In genomic region chr4:155849391-155849790, GRCm38 (mm10) we compare ENCODE assay signal across 13 mouse cellular contexts. TPM values are rescaled to one million over a fixed set of nuclear protein-coding genes. Genes with fewer than 3 reads are reported as not detected.
DNase-seq lines count a peak whose midpoint lies in the region; ATAC-seq and TF ChIP-seq lines count a peak whose summit lies in the region.
"Had no signal": no experiment of that assay in that cellular context is flagged by ENCODE, and none has a peak within 500 bp of the region (broad histone marks: within the 10 kb centered on the region; RNA-seq: fewer than 3 reads in every experiment).

No protein-coding gene starts in this region.

- H3K36me3 ChIP-seq in heart, adult 2 months (ENCODE audit: control insufficient read depth, insufficient read depth, low read length), result no peaks in the 10 kb centered on the region
- peaks cover 13% of the 10 kb centered on the region for H3K36me3 ChIP-seq in neural tube, embryonic 12.5 days
- peaks cover 13% of the 10 kb centered on the region for H3K36me3 ChIP-seq in liver, embryonic 15.5 days (replicated peaks)
- H3K36me3 ChIP-seq in small intestine, adult 2 months (ENCODE audit: control insufficient read depth, insufficient read depth, low read length), result peaks cover 6% of the 10 kb centered on the region; the same call in 1 of the 2 replicates

- no peak for TF ChIP-seq EP300 in heart, adult 2 months (IDR thresholded peaks at IDR 0.05; ENCODE audit: insufficient read depth, low read depth, low read length)

- peaks cover 8% of the 10 kb centered on the region for H3K79me2 ChIP-seq in heart, adult 2 months (replicated peaks; ENCODE audit: control insufficient read depth, insufficient read depth, low read length)

- no peak for DNase-seq in heart, adult 2 months
- no peak for DNase-seq in heart, adult 8-10 months (ENCODE audit: low spot score)
- no peak for DNase-seq in neural tube, embryonic 10.5 days (ENCODE audit: extremely low spot score, low spot score)
- DNase-seq in right cerebral cortex, postnatal 25 days, result no peak
- no peak for DNase-seq in embryo, embryonic 9.5 days (ENCODE audit: extremely low spot score)
- DNase-seq: adrenal gland, adult 2 months; thymus, adult 2 months had no signal

- 89% methylated on average over 2 of the region's 2 CpGs for WGBS in heart, adult 2 months
- 88% methylated on average over 2 of the region's 2 CpGs for WGBS in neural tube, embryonic 12.5 days
- WGBS in liver, embryonic 15.5 days (ENCODE audit: insufficient replicate concordance), result 77% methylated on average over 2 of the region's 2 CpGs
- 54% methylated on average over 2 of the region's 2 CpGs for WGBS in small intestine, adult 2 months

- H3K9me3 ChIP-seq in neural tube, embryonic 12.5 days, result no peaks in the 10 kb centered on the region
- H3K9me3 ChIP-seq in liver, embryonic 15.5 days (replicated peaks), result no peaks in the 10 kb centered on the region
- H3K9me3 ChIP-seq: heart, embryonic 12.5 days; limb, embryonic 12.5 days had no signal

- no peak overlapping the region for H3K4me3 ChIP-seq in heart, adult 2 months
- H3K4me3 ChIP-seq in neural tube, embryonic 12.5 days, result no peak overlapping the region
- H3K4me3 ChIP-seq in liver, embryonic 15.5 days (replicated peaks), result no peak overlapping the region
- H3K4me3 ChIP-seq in small intestine, adult 2 months (ENCODE audit: low read depth, low read length), result no peak overlapping the region

- TF ChIP-seq CTCF in heart, adult 2 months (IDR thresholded peaks at IDR 0.05), result no peak
- no peak for TF ChIP-seq CTCF in small intestine, adult 2 months (IDR thresholded peaks at IDR 0.05; ENCODE audit: extremely low read depth, insufficient read length, insufficient replicate concordance, low read depth, low read length)

- peaks cover 38% of the 10 kb centered on the region for H3K4me1 ChIP-seq in heart, adult 2 months (ENCODE audit: control insufficient read depth, insufficient read depth, low read length)
- H3K4me1 ChIP-seq in neural tube, embryonic 12.5 days, result peaks cover 27% of the 10 kb centered on the region
- peaks cover 50% of the 10 kb centered on the region for H3K4me1 ChIP-seq in liver, embryonic 15.5 days (replicated peaks)
- H3K4me1 ChIP-seq in small intestine, adult 2 months (ENCODE audit: control insufficient read depth, insufficient read depth, insufficient read length, low read length), result peaks cover 27% of the 10 kb centered on the region

- no peaks in the 10 kb centered on the region for H3K27me3 ChIP-seq in heart, adult 2 months (ENCODE audit: control insufficient read depth, insufficient read depth, low read length)
- H3K27me3 ChIP-seq in neural tube, embryonic 12.5 days (replicated peaks), result no peaks in the 10 kb centered on the region
- peaks cover 4% of the 10 kb centered on the region; the same call in 1 of the 2 replicates for H3K27me3 ChIP-seq in liver, embryonic 15.5 days
- H3K27me3 ChIP-seq in small intestine, adult 2 months (ENCODE audit: control insufficient read depth, insufficient read depth, low read length), result no peaks in the 10 kb centered on the region
- H3K27me3 ChIP-seq: heart, embryonic 12.5 days; limb, embryonic 12.5 days had no signal

- intact Hi-C loops in heart, adult 2 months (cut with DNase I), result no loop called here

- H3K27ac ChIP-seq in heart, adult 2 months, result peak overlapping the region; percentile 9; the same call in 1 of the 2 replicates
- H3K27ac ChIP-seq in neural tube, embryonic 12.5 days, result no peak overlapping the region
- no peak overlapping the region for H3K27ac ChIP-seq in liver, embryonic 15.5 days (replicated peaks)
- H3K27ac ChIP-seq in small intestine, adult 2 months (ENCODE audit: insufficient read depth, low read depth, low read length), result peak overlapping the region; percentile 24
- H3K27ac ChIP-seq: limb, embryonic 12.5 days; macrophage had no signal

- H3K4me2 ChIP-seq in neural tube, embryonic 12.5 days (replicated peaks), result peak overlapping the region; percentile 88; the same call in 1 of the 2 replicates
- H3K4me2 ChIP-seq in liver, embryonic 15.5 days, result peak overlapping the region; percentile 98

- no peak for TF ChIP-seq POLR2A in heart, adult 2 months (IDR thresholded peaks at IDR 0.05; ENCODE audit: insufficient read depth, low read depth, low read length)
- no peak for TF ChIP-seq POLR2A in small intestine, adult 2 months (IDR thresholded peaks at IDR 0.05; ENCODE audit: low read depth, low read length)

- no peak overlapping the region for H3K9ac ChIP-seq in heart, adult 2 months (ENCODE audit: low read depth, low read length)
- H3K9ac ChIP-seq in neural tube, embryonic 12.5 days, result no peak overlapping the region
- no peak overlapping the region for H3K9ac ChIP-seq in liver, embryonic 15.5 days

- no peak for ATAC-seq in neural tube, embryonic 12.5 days (ENCODE audit: low FRiP score, low read depth)
- no peak for ATAC-seq in liver, embryonic 15.5 days (ENCODE audit: insufficient read depth)

RNA-seq across cellular contexts. Expression of gene Dvl1, which starts 2.2 kb away (rescaled TPM):
- 10 to 100 TPM; 46.3 to 47.3 TPM for total RNA-seq in heart, adult 2 months (2021)
- polyA plus RNA-seq in heart, adult 2 months (2012; rRNA removed), result 62.7 and 64.7 TPM in 2 replicates
- total RNA-seq in heart, adult 8-10 months (2022), result 10 to 100 TPM; 41.3 to 50.7 (median 49.8) TPM
- 26.2 and 32.1 TPM in 2 replicates for polyA plus RNA-seq in neural tube, embryonic 12.5 days (2016; fragmentation: Nextera tagmentation; extraction: Ambion mirVana)
- polyA plus RNA-seq in liver, embryonic 15.5 days (2015; fragmentation: Nextera tagmentation; extraction: Ambion mirVana), result 5.0 and 6.9 TPM in 2 replicates
- 111 and 153 TPM in 2 replicates for polyA plus RNA-seq in small intestine, adult 2 months (2012; rRNA removed)

RNA-seq across cellular contexts. Expression of gene Mxra8, which starts 9.9 kb away (rescaled TPM):
- 10 to 100 TPM; 26.7 to 31.9 TPM for total RNA-seq in heart, adult 2 months (2021)
- polyA plus RNA-seq in heart, adult 2 months (2012; rRNA removed), result 84.7 and 118 TPM in 2 replicates
- 10 to 100 TPM; 19.7 to 30.4 (median 24.4) TPM for total RNA-seq in heart, adult 8-10 months (2022)
- polyA plus RNA-seq in neural tube, embryonic 12.5 days (2016; fragmentation: Nextera tagmentation; extraction: Ambion mirVana), result 26.7 and 27.1 TPM in 2 replicates
- polyA plus RNA-seq in liver, embryonic 15.5 days (2015; fragmentation: Nextera tagmentation; extraction: Ambion mirVana), result 7.7 and 9.9 TPM in 2 replicates
- 67.9 and 98.1 TPM in 2 replicates for polyA plus RNA-seq in small intestine, adult 2 months (2012; rRNA removed)

RNA-seq across cellular contexts. Expression of gene Tas1r3, which starts 13.8 kb away (rescaled TPM):
- under 1 TPM; 0.13 to 0.16 TPM for total RNA-seq in heart, adult 2 months (2021)
- polyA plus RNA-seq in heart, adult 2 months (2012; rRNA removed), result 0.32 and 0.35 TPM in 2 replicates
- total RNA-seq in heart, adult 8-10 months (2022), result under 1 TPM; 0.17 to 0.19 (median 0.19) TPM
- polyA plus RNA-seq in neural tube, embryonic 12.5 days (2016; fragmentation: Nextera tagmentation; extraction: Ambion mirVana), result 0.28 and 0.56 TPM in 2 replicates
- polyA plus RNA-seq in liver, embryonic 15.5 days (2015; fragmentation: Nextera tagmentation; extraction: Ambion mirVana), result 0.08 and 0.15 TPM in 2 replicates
- 1.0 and 1.8 TPM in 2 replicates for polyA plus RNA-seq in small intestine, adult 2 months (2012; rRNA removed)

RNA-seq across cellular contexts. Expression of gene Aurkaip1, which starts 18.3 kb away (rescaled TPM):
- total RNA-seq in heart, adult 2 months (2021), result 100 to 1,000 TPM in 1 of 2 experiments, 10 to 100 TPM in 1; 99.2 to 117 TPM
- polyA plus RNA-seq in heart, adult 2 months (2012; rRNA removed), result 106 and 125 TPM in 2 replicates
- total RNA-seq in heart, adult 8-10 months (2022), result 100 to 1,000 TPM; 112 to 128 (median 117) TPM
- 142 and 144 TPM in 2 replicates for polyA plus RNA-seq in neural tube, embryonic 12.5 days (2016; fragmentation: Nextera tagmentation; extraction: Ambion mirVana)
- 94.0 and 108 TPM in 2 replicates for polyA plus RNA-seq in liver, embryonic 15.5 days (2015; fragmentation: Nextera tagmentation; extraction: Ambion mirVana)
- 113 and 159 TPM in 2 replicates for polyA plus RNA-seq in small intestine, adult 2 months (2012; rRNA removed)

RNA-seq across cellular contexts. Expression of gene Cptp, which starts 19.8 kb away (rescaled TPM):
- 1 to 10 TPM; 5.1 to 6.9 TPM for total RNA-seq in heart, adult 2 months (2021)
- polyA plus RNA-seq in heart, adult 2 months (2012; rRNA removed), result 8.9 and 12.4 TPM in 2 replicates
- 1 to 10 TPM; 7.3 to 9.9 (median 8.6) TPM for total RNA-seq in heart, adult 8-10 months (2022)
- polyA plus RNA-seq in neural tube, embryonic 12.5 days (2016; fragmentation: Nextera tagmentation; extraction: Ambion mirVana), result 19.5 and 22.1 TPM in 2 replicates
- polyA plus RNA-seq in liver, embryonic 15.5 days (2015; fragmentation: Nextera tagmentation; extraction: Ambion mirVana), result 7.5 and 8.9 TPM in 2 replicates
- 65.7 and 69.1 TPM in 2 replicates for polyA plus RNA-seq in small intestine, adult 2 months (2012; rRNA removed)

Comparison
In these comparisons a context has a peak if more than half of its experiments do, and no peak if none do; other contexts are left out.
1. H3K27ac ChIP-seq: peak in heart, adult 2 months (single experiment) and small intestine, adult 2 months (single experiment); none in neural tube, embryonic 12.5 days (single experiment) and liver, embryonic 15.5 days (single experiment).